Mouse (Mus musculus): ENCODE results near the gene Tjp3.

The Tjp3 gene

DNA sequence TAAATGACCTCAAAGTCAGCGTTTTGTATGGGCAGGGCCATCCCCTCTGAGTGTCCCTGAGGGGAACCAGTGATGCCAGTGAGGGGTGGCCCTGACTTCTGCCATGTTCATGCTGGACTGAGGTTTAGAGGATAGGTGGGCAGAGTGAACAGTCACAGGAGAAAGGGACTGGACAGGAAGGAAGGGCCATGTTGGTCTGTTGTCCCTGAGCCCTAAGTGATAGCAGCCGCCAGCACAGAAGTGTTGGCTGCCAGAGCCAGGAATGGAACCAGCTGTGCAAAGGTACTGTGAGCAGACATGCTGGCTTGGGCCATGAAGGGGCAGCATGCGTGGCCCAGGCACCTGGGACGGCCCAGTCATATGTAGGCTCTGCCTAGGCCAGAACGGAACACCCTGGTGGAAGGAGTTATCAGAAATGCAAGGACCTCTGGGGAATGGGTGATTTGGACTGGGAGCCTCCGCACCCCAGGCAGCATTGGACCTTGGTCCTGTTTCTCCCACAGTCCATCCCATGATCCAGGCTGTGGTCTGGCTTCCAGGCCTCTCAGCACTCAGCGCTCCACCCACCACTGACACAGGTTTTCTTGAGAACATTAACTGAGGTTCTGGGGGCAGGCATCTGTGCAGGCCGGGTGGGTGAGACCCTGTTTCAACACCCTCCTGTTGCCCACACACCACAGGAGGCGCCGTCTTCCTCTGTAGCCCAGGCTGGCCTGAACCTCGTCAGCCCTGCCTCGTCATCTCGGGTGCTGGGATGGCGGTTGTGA is 8.4 kb upstream of the Tjp3 start:
- DNase-seq (ENCODE audit: inconsistent age in 2 of 2, low spot score in 1 of 2) = no peak

- peak in 1 of 2 experiments; percentile 47 for DNase-seq (ENCODE audit: inconsistent age in 2 of 2, low spot score in 1 of 2)
Observed at GRCm38 (mm10) chr10:81298369-81299100, 7.2 kb upstream of the Tjp3 start.

GRCm38 (mm10) chr10:81297845-81298244 is 6.5 kb upstream of the Tjp3 start:
- DNase-seq (ENCODE audit: inconsistent age in 2 of 2, low spot score in 1 of 2) = peak; percentile 67 to 81

- no peak for DNase-seq (ENCODE audit: inconsistent age in 2 of 2, low spot score in 1 of 2)
Observed at GRCm38 (mm10) chr10:81297246-81297645, 5.9 kb upstream of the Tjp3 start.

- DNase-seq (ENCODE audit: inconsistent age in 2 of 2, low spot score in 1 of 2) = no peak
Observed at GRCm38 (mm10) chr10:81295185-81295584, 3.8 kb upstream of the Tjp3 start.

- DNase-seq (ENCODE audit: inconsistent age in 2 of 2, low spot score in 1 of 2) = no peak
Observed at GRCm38 (mm10) chr10:81294442-81294841, 3.1 kb upstream of the Tjp3 start.

- no peak for DNase-seq (ENCODE audit: inconsistent age in 2 of 2, low spot score in 1 of 2)
Observed at GRCm38 (mm10) chr10:81293334-81294030, 2.1 kb upstream of the Tjp3 start.

DNA sequence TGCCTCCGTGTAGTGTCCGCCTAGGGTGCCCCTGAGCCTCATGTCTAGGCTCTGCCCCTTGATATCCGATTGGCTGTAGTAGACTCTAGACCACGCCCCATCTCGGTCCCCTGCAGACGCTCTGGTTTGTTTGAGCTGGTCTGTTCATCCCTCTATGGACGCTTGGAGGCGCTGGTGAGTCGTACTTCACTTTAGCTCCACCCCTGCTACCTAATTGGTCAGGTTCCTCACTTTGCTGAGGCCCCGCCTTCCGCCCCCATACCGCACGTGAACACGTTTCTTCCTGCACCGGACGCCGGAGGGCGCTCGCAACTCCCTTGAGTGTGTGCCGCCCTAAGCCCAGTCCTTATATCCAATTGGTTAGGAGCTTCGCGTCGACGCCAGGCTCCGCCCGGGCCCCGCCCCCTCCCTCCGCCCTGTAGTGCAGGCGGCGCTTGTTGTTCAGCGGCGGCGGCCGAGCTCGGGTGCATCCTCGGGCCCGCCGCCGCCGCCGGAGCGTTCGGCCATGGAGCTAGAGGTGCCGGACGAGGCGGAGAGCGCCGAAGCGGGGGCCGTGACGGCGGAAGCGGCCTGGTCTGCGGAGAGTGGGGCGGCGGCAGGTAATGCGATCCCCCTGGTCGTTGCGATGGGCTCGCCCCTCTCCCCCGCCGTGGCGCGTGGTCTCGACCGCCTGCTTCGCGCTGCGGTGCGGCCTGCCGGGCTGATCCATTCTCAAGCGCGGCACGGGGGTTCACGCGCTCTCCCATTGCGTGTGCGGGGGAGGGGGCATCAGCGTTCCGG is 1.4 kb upstream of the Tjp3 start, which contains the start of gene Pip5k1c:
TSS of gene Pip5k1c (plus strand) at position 410 of the 780 bp plus-strand sequence.
- DNase-seq (ENCODE audit: inconsistent age in 2 of 2, low spot score in 1 of 2) = peak; percentile 100

DNA sequence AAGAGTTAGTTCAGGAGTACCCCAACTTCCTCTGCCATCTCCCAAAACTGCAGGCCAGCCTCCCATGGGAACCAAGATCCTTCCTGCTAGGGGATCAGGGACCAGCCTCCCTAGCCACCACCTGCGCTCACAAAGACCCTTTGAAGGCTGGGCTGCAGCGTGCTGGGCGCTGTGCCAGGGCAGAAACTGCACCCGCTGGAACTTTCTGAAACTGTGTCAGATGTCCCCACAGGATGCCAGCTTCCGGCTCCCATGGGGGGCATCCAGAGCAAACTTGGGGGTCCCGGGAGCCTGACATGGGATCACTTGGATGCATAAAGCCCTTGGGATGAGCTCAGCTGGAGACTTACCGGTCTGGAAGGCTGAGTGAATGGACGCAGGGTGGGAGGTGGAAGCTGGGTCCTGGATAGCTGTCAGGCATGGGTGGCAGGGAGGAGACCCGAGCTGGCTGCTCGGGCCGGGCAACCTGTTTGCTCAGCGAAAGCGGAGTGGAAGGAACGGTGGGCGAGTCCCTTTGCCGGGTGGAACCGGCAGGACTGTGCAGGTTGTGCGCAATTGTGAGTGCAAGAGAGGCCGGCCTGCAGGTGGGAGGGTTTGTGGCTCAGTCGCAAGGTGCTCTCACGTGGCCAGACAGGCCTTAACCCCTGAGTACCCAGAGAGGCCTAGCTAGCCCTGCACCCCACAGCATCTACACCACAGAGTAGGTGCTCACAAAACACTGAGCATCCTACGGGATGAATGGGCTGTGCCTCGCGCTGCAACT is 502 bp downstream of the Tjp3 start:
- peak in 1 of 2 experiments; percentile 56 for DNase-seq (ENCODE audit: inconsistent age in 2 of 2, low spot score in 1 of 2)

GRCm38 (mm10) chr10:81289811-81290210 is 1.6 kb downstream of the Tjp3 start:
- peak in 1 of 2 experiments; percentile 50 for DNase-seq (ENCODE audit: inconsistent age in 2 of 2, low spot score in 1 of 2)

DNA sequence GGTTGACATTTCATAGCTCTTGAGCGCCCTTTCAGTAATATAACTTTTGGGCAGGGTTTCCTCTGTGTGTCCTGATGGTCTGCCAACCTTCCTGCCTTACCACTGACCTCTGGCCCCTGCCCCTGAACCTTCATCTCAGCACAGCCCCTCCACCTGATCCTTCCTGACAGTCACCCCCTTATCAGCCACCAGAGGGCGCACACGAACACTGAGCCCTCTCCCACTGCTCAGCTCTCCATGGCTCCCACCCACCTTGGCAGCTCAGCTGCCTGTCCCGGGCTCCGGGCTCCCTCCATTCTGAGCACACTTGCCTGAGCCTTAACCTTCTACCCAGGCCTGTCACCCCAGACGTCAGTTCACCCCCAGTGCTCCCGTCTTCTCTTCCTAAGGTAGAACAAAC is 2.1 kb downstream of the Tjp3 start:
- peak; percentile 66 to 81 for DNase-seq (ENCODE audit: inconsistent age in 2 of 2, low spot score in 1 of 2)

- DNase-seq (ENCODE audit: inconsistent age in 2 of 2, low spot score in 1 of 2) = peak in 1 of 2 experiments; percentile 74
Observed at GRCm38 (mm10) chr10:81288601-81289000, 2.8 kb downstream of the Tjp3 start.

DNA sequence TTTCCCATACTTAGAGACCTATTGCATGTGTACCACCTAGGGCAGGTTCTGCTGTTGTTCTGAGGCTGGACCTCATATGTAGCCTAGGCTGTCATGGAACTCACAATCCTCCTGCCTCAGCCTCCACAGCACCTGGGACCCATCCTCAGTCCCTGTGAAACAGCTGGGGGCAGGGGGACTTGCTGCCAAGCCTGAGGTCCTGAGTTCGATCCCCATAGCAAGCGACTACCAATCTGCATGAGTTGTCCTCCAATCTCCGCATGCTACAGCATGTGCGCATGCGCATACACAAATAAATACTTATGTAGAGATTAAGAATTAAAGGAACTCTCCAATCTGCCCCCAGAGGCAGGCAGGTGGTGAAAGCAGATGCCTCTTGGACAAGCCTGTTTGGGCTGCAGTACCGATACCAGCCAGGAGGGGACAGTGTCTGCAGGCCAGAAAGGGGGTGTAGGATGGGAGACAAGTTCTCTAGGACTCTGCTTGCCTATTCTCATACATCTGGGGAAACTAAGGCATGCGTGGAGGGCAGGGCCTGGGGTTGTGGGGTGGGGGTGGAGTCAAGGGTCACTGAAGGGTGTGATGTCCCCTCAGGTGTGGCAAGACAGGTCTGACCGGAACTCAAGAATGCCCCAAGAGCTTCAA is 3.7 kb downstream of the Tjp3 start:
- DNase-seq (ENCODE audit: inconsistent age in 2 of 2, low spot score in 1 of 2) = peak in 1 of 2 experiments; percentile 80

GRCm38 (mm10) chr10:81286586-81286985 is 4.8 kb downstream of the Tjp3 start:
- no peak for DNase-seq (ENCODE audit: inconsistent age in 2 of 2, low spot score in 1 of 2)

GRCm38 (mm10) chr10:81285694-81286450 is 5.5 kb downstream of the Tjp3 start:
- peak; percentile 86 to 94 for DNase-seq (ENCODE audit: inconsistent age in 2 of 2, low spot score in 1 of 2)

- DNase-seq (ENCODE audit: inconsistent age in 2 of 2, low spot score in 1 of 2) = no peak
Observed at GRCm38 (mm10) chr10:81284719-81285118, 6.7 kb downstream of the Tjp3 start.

DNA sequence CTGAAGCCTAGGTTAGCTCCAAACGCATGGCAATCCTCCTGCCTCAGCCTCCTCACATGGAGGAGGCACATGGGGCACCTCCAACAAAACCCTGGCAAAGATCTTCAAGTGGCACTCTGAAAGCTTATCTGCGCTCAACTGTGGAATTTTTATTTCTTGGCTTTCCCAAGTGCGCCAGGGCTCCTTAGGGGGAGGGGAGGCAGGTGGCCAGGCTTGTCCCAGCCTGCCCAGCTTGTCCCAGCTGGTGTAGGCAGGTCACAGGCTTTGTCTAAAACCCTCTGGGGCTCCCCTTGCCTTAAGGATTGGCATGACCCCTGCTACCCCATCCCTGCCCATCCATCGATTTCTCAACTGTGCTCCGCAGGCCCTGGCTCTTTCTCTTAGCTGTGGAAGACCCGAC is 7.2 kb downstream of the Tjp3 start:
- DNase-seq (ENCODE audit: inconsistent age in 2 of 2, low spot score in 1 of 2) = no peak

- no peak for DNase-seq (ENCODE audit: inconsistent age in 2 of 2, low spot score in 1 of 2)
Observed at GRCm38 (mm10) chr10:81279496-81279895, 11.9 kb downstream of the Tjp3 start.

GRCm38 (mm10) chr10:81277676-81278075 is 13.7 kb downstream of the Tjp3 start:
- no peak for DNase-seq (ENCODE audit: inconsistent age in 2 of 2, low spot score in 1 of 2)

Measured in adrenal gland, adult (tissue).